ENCODE assay signal across 8 mouse cellular contexts in genomic region chr7:114116711-114117351, GRCm38 (mm10). TPM values are rescaled to one million over a fixed set of nuclear protein-coding genes. Genes with fewer than 3 reads are reported as not detected.
DNase-seq lines count a peak whose midpoint lies in the region; ATAC-seq lines count a peak whose summit lies in the region.

No protein-coding gene starts in this region.

- H3K27me3 ChIP-seq in forebrain, embryonic 11.5 days (ENCODE audit: control insufficient read depth, insufficient read depth, low read length), result no peaks in the 10 kb centered on the region

- peak overlapping the region; percentile 80 for H3K9ac ChIP-seq in forebrain, embryonic 11.5 days (ENCODE audit: low read length)

- no peaks in the 10 kb centered on the region for H3K9me3 ChIP-seq in forebrain, embryonic 11.5 days (ENCODE audit: control insufficient read depth, low read length)

- H3K36me3 ChIP-seq in forebrain, embryonic 11.5 days (ENCODE audit: control insufficient read depth, insufficient read depth, low read length), result no peaks in the 10 kb centered on the region

- H3K4me1 ChIP-seq in forebrain, embryonic 11.5 days (replicated peaks; ENCODE audit: control insufficient read depth, insufficient read depth, low read length), result peaks cover 6% of the 10 kb centered on the region; the same call in 1 of the 2 replicates

- intact Hi-C loops in heart, postnatal 14 days (cut with DNase I), result loop anchor here (5.0 kb wide), 1 partner anchor 45 kb away; no protein-coding TSS in a partner anchor

- peak; percentile 63 for DNase-seq in ES-CJ7 (ENCODE audit: low read depth, low spot score)
- peak; percentile 71 for DNase-seq in brain, adult 2 months (ENCODE audit: low read depth, low spot score)
- peak; percentile 87 for DNase-seq in forebrain, embryonic 11.5 days (ENCODE audit: low spot score)
- peak; percentile 81 for DNase-seq in heart, postnatal 14 days
- DNase-seq in kidney, postnatal 36 days, result peak; percentile 80 to 87
- peak; percentile 88 for DNase-seq in mesoderm, embryonic 11.5 days (ENCODE audit: low read depth, low spot score)
- DNase-seq in skeletal muscle tissue, adult 2 months (ENCODE audit: low read depth, low spot score), result peak; percentile 33
- no peak for DNase-seq in layer of hippocampus, adult 9-10 months (ENCODE audit: low spot score)

- under 1% methylated on average over 73 of the region's 74 CpGs for WGBS in forebrain, embryonic 11.5 days

- peak overlapping the region; percentile 82 for H3K4me3 ChIP-seq in forebrain, embryonic 11.5 days (ENCODE audit: low read depth, low read length)

- H3K27ac ChIP-seq in forebrain, embryonic 11.5 days (ENCODE audit: low read depth, low read length), result peak overlapping the region; percentile 89; the same call in 1 of the 2 replicates

- H3K4me2 ChIP-seq in forebrain, embryonic 11.5 days (ENCODE audit: low read depth, low read length, severe bottlenecking), result peak overlapping the region; percentile 85

- ATAC-seq in forebrain, embryonic 11.5 days (replicated peaks; ENCODE audit: low FRiP score), result peak; percentile 75

RNA-seq across cellular contexts. Expression of gene Rras2, which starts 0.8 kb away (rescaled TPM):
- polyA plus RNA-seq in forebrain, embryonic 11.5 days (2014; fragmentation: Nextera tagmentation; extraction: Ambion mirVana), result 25.6 and 26.6 TPM in 2 replicates
- total RNA-seq in heart, postnatal 14 days (2021), result 10 to 100 TPM; 43.8 to 44.2 TPM
